Mouse (Mus musculus): ENCODE data around the gene Sema3a.

The Sema3a gene

GRCm38 (mm10) chr5:13320138-13320537, 194.9 kb downstream of the Sema3a start:
- no peak for DNase-seq (ENCODE audit: low read depth)

GRCm38 (mm10) chr5:13327281-13327680, 202.1 kb downstream of the Sema3a start:
- no peak for DNase-seq (ENCODE audit: low read depth)

GRCm38 (mm10) chr5:13331412-13331811, 206.2 kb downstream of the Sema3a start:
- no peak for DNase-seq (ENCODE audit: low read depth)

- no peak for DNase-seq (ENCODE audit: low read depth)
Measured at GRCm38 (mm10) chr5:13337665-13338064, 212.5 kb downstream of the Sema3a start.

- no peak for DNase-seq (ENCODE audit: low read depth)
Measured at GRCm38 (mm10) chr5:13347068-13347467, 221.9 kb downstream of the Sema3a start.

- DNase-seq (ENCODE audit: low read depth): no peak
Measured at GRCm38 (mm10) chr5:13351611-13352010, 226.4 kb downstream of the Sema3a start.

- no peak for DNase-seq (ENCODE audit: low read depth)
Measured at GRCm38 (mm10) chr5:13352995-13353394, 227.8 kb downstream of the Sema3a start.

GRCm38 (mm10) chr5:13353539-13353938, 228.3 kb downstream of the Sema3a start:
- no peak for DNase-seq (ENCODE audit: low read depth)

- DNase-seq (ENCODE audit: low read depth): no peak
Measured at GRCm38 (mm10) chr5:13354913-13355312, 229.7 kb downstream of the Sema3a start.

- DNase-seq (ENCODE audit: low read depth): no peak
Measured at GRCm38 (mm10) chr5:13358770-13359169, 233.6 kb downstream of the Sema3a start.

GRCm38 (mm10) chr5:13360711-13361110, 235.5 kb downstream of the Sema3a start:
- DNase-seq (ENCODE audit: low read depth): no peak

- DNase-seq (ENCODE audit: low read depth): no peak
Measured at GRCm38 (mm10) chr5:13365108-13365507, 239.9 kb downstream of the Sema3a start.

- no peak for DNase-seq (ENCODE audit: low read depth)
Measured at GRCm38 (mm10) chr5:13379223-13379622, 254.0 kb downstream of the Sema3a start.

- no peak for DNase-seq (ENCODE audit: low read depth)
Measured at GRCm38 (mm10) chr5:13384047-13384446, 258.8 kb downstream of the Sema3a start.

GRCm38 (mm10) chr5:13384714-13385113, 259.5 kb downstream of the Sema3a start:
- DNase-seq (ENCODE audit: low read depth): no peak

GRCm38 (mm10) chr5:13386603-13387002, 261.4 kb downstream of the Sema3a start:
- DNase-seq (ENCODE audit: low read depth): no peak

GRCm38 (mm10) chr5:13387679-13388078, 262.5 kb downstream of the Sema3a start:
- DNase-seq (ENCODE audit: low read depth): no peak

GRCm38 (mm10) chr5:13389995-13390394, 264.8 kb downstream of the Sema3a start:
- no peak for DNase-seq (ENCODE audit: low read depth)

GRCm38 (mm10) chr5:13405432-13405831, 280.2 kb downstream of the Sema3a start:
- no peak for DNase-seq (ENCODE audit: low read depth)

- no peak for DNase-seq (ENCODE audit: low read depth)
Measured at GRCm38 (mm10) chr5:13406131-13406530, 280.9 kb downstream of the Sema3a start.

GRCm38 (mm10) chr5:13411920-13412319, 286.7 kb downstream of the Sema3a start:
- DNase-seq (ENCODE audit: low read depth): no peak

- no peak for DNase-seq (ENCODE audit: low read depth)
Measured at GRCm38 (mm10) chr5:13413915-13414525, 288.8 kb downstream of the Sema3a start.

GRCm38 (mm10) chr5:13416960-13417710, 291.9 kb downstream of the Sema3a start:
- no peak for DNase-seq (ENCODE audit: low read depth)

Measured in c-Kit-positive CD71-negative TER-119-negative erythroid progenitor cells, embryonic 14.5 days (primary cell).